Mouse (Mus musculus) monocyte, adult 5-6 weeks (primary cell): ENCODE results near the gene Tln1. TPM values are rescaled to one million over a fixed set of nuclear protein-coding genes. Genes with fewer than 3 reads are reported as not detected.
"Not testable (repeated sequence)": the region's sequence is repeated elsewhere in the genome, so short reads cannot be mapped to it uniquely, and the experiment has no call there.

ENCODE experiments used
- ATAC-seq: fragments of 153-309, 156-312 bp; replicated peaks from 2 replicates; pipeline ENCODE4 v1.8.0; 2017; ENCODE audit warnings: mild to moderate bottlenecking; ENCODE audit not compliant: low TSS enrichment, insufficient number of reproducible peaks, severe bottlenecking, poor library complexity, low FRiP score
- total RNA-seq: library from RNA; stranded (forward); fragments of 200-1000, 200-491, 200-594 nt; gene quantifications from 3 replicates; pipeline ENCODE4 v1.2.3, GENCODE M21; 2017

Gene Tln1
- total RNA-seq, 1 experiment from 2014 or later = 816 TPM

DNA sequence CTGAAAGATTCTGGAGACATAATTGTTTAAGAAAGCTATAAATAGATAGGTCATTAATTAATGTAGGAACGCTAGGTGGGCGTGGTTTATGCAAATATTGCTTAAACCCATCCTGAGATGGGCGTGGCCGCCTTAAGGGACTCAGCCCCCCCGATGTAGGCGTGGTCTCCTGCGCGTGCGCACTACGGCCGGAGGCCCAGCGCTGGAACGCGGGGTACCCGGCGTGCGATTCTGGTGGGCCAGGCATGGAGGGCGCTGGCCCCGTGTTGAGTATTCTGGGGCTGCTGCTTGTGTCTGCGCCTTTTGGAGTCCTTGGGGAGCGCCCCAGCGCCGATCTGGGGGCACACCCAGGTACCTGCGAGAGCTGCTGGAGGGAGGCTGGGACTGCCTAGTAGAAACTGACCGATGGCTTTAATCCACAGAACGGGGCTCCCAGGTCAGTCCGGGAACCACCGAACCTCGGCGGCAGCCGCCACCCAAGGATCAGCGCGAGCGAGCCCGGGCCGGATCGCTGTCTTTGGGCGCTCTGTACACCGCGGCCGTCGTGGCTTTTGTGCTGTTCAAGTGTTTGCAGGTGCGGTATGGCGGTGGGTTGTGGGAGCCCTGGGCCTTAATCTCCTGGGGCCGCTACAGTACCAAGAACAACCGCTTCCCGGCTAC, 69.2 kb downstream of the Tln1 start:
- ATAC-seq = peak; percentile 52

DNA sequence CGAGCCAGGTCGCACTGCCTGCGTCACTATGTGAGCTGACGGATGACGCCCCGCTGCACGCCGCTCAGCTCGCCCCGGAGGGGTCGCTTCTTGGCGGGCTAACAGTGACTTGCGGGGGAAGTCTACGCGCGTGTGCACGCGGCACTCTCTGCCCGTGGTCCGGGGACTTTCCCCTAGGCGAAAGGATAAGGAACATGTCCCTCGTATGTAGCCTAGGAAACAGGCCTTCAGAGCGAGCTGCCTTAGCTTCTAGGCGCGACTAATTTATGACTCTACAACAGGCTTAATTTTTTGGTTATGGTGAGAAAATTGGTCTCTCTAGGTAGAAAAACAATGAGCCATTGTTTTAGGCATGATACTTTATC, 69.7 kb downstream of the Tln1 start, which contains the start of gene Ccdc107:
Gene Ccdc107 (plus strand): TSS at position 80 of the 365 bp plus-strand sequence.
- peak; percentile 91 for ATAC-seq

DNA sequence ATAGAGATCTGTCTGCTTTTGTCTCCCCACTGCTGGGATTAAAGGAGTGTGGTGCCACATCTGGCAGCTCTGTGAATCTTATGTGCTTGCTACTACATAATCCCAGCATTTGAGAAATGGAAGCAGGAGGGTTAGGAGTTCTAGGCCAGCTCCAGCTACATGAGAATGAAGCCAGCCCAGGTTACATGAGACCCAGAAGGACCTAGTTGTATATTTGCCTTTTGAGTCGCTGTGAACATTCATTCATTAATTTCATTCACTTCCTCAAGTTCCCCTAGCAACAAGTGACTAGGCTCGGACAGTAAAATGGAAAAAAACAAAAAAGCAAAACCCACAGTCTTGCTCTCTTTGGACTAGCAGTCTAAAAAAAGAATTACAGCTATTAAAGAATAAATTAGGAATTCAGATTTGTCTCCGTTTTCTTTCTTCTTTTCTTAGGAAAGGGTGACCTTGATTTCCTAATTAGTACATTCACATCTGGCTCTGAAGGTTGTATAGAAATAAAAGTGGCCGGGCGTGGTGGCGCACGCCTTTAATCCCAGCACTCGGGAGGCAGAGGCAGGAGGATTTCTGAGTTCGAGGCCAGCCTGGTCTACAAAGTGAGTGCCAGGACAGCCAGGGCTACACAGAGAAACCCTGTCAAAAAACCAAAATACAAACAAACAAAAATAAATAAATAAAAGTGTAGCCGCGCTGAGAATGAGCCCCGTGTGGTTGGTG, 70.2 kb downstream of the Tln1 start:
- ATAC-seq = 0 out of 2 replicates have a peak, but pooled peaks have one; percentile 11

DNA sequence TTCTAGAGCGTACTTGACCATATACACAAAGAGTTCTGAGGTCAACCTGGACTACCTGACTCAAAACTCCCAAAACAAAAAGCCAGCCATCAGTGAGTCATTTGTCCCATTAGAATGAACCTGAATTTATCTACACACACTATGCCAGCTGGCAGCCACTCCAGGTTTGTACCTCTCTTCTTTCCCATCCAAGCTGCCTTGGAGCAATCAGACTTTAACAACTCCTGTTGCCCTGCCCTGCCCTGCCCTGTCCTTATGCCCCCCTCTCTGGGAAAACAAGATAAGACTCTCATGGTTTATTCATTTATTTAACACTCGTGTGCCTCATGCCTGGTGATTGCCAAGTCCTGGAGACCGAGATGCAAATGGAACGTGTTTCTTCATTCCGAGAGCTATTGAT, 71.7 kb downstream of the Tln1 start:
- no peak for ATAC-seq

DNA sequence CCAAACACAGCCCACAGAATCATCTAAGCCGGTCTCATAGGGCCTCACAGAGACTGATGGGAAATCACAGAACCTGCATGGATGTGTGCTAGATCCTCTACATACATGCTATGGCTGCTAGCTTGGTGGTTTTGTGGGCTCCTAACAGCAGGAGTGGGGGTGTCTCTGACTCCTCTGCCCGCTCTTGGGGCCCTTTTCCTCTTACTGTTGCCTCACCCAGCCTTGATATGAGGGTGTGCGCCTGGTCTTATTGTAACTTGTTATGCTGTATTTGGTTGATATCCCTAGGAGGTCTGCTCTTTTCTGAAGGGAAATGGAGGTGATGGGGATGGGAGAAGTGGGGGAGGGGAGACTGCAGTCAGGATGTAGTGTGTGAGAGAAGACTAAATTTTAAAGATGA, 72.9 kb downstream of the Tln1 start:
- ATAC-seq = no peak

DNA sequence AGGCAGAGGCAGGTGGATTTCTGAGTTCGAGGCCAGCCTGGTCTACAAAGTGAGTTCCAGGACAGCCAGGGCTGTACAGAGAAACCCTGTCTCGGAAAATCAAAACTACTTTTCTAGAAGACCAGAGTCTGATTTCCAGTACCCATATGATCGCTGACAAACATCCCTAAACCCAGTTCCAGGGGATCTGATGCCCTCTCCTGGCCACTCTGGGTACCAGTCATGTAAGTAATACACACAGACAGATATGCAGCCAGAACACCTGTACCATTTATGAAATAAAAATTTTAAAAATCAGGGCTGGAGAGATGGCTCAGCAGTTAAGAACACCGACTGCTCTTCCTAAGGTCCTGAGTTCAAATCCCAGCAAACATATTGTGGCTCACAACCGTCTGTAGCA, 76.8 kb downstream of the Tln1 start:
- ATAC-seq = not testable (repeated sequence)

DNA sequence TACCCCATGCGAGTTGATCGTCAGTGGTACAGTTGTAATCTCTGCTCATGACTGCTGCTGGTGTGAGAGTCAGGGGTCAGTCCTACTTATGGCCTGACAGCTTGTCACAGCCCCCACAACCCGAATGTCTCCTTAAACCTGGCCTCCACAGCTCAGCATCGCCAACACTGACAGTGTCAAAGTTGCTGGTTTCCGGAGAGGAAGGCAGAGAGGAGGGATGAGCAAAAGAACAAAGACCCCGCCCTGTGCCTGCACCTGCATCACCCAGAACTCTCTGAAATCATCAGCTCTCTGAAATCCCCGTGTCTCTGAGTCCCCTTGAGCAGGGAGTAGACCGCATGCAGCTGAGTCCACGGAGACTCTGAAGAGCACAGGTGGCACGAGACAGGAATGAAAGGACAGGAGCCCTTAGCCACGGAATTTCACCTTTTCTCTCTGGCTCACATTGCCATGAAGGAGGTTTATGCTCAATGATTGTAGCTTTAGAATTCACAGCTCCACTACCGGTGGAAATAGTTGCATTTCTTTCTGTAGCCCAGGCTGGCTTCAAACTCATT, 78.9 kb downstream of the Tln1 start, which contains the start of gene Sit1:
Gene Sit1 (minus strand): TSS at position 200 of the 557 bp plus-strand sequence.
- ATAC-seq = no peak

DNA sequence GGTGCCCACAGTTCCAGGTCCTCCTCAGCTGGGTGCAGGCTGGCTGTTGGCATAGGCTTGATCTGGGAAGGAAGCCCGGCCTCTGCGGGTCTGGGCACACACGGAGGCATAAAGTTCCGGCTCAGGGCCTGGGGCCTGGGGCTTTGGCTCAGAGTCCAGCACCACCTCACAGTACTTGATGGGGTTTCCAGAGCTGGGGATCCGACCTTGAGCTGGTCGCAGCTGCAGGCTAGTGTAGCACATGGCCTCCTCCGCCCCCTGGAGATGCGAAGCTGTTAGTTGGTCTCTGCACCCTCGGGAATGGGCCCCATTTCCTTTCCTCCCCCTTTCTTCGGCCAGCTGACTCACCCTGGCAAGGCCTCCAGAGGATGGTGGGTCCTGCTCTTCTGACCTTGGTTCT, 79.9 kb downstream of the Tln1 start:
- ATAC-seq = no peak

DNA sequence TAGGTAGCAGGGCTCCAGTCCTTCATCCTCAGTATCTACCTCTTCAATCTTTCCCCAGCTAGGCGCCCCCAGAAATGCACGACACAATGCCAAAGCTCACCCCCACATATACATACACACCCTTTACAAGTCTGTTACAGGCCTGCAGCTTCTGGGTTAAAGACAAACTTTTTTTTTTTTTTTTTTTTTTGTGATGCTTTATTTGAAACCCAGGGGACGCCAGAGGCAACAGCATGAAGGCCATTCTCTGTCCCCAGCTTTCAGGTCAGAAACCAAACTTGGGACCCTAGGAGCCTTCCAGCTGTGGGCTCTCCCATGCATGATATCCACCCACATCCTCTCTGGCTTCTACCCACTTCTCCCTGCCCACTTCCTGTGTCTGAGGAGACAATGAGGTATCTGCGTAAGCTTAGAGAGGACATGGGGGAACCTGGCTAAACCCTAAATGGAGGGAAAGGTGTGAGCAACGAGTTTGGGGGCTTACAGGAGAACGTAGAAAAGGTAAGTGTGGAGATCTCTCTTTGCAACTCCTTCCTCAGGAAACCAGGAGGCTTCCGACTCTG, 80.5 kb downstream of the Tln1 start:
- ATAC-seq = no peak

Other genes starting within 250 kb of the Tln1 start
- 0.43 to 7.6 TPM in 2 of 3 replicates, not detected in the other for gene Rusc2, start 180.7 kb downstream of the Tln1 start, total RNA-seq
- 1.1 to 2.8 TPM in 2 of 3 replicates, not detected in the other for gene Fam166b, start 133.6 kb downstream of the Tln1 start, total RNA-seq
- 12.8 to 21.7 TPM (median 12.9 TPM) in 3 replicates for gene Tesk1, start 120.8 kb downstream of the Tln1 start, total RNA-seq
- 76.6 to 146 TPM (median 108 TPM) in 3 replicates for gene Cd72, start 108.1 kb downstream of the Tln1 start, total RNA-seq
- 0.49 to 5.0 TPM (median 0.64 TPM) in 3 replicates for gene Sit1, start 79.0 kb downstream of the Tln1 start, total RNA-seq
- gene Ccdc107, start 69.8 kb downstream of the Tln1 start, total RNA-seq = 21.2 to 29.5 TPM (median 29.3 TPM) in 3 replicates
- gene Arhgef39, start 63.0 kb downstream of the Tln1 start, total RNA-seq = 0.97 to 3.4 TPM (median 2.1 TPM) in 3 replicates
- 0.75 to 1.7 TPM (median 1.0 TPM) in 3 replicates for gene Car9, start 55.7 kb downstream of the Tln1 start, total RNA-seq
- 4.7 TPM in 1 of 3 replicates, not detected in the others for gene Tpm2, start 38.9 kb downstream of the Tln1 start, total RNA-seq
- gene Creb3, start 359 bp downstream of the Tln1 start, total RNA-seq = 80.3 to 165 TPM (median 108 TPM) in 3 replicates
- gene Rgp1, start 16.0 kb upstream of the Tln1 start, total RNA-seq = 17.8 to 28.6 TPM (median 28.5 TPM) in 3 replicates
- 9.3 to 22.3 TPM (median 9.7 TPM) in 3 replicates for gene Gba2, start 16.2 kb upstream of the Tln1 start, total RNA-seq
- 0.48 TPM in 1 of 3 replicates, not detected in the others for gene Msmp, start 21.8 kb upstream of the Tln1 start, total RNA-seq
- 0.19 to 0.38 TPM in 2 of 3 replicates, not detected in the other for gene Npr2, start 69.2 kb upstream of the Tln1 start, total RNA-seq
- not detected in 3 replicates for gene Spag8, start 90.9 kb upstream of the Tln1 start, total RNA-seq
- gene Hint2, start 93.8 kb upstream of the Tln1 start, total RNA-seq = 21.5 to 26.1 TPM (median 25.9 TPM) in 3 replicates
- gene Tmem8b, start 106.3 kb upstream of the Tln1 start, total RNA-seq = 0.19 to 0.32 TPM (median 0.19 TPM) in 3 replicates
- 0.68 to 1.0 TPM (median 0.96 TPM) in 3 replicates for gene Fam221b, start 106.5 kb upstream of the Tln1 start, total RNA-seq
- gene Olfr70, start 138.1 kb upstream of the Tln1 start, total RNA-seq = 0.53 TPM in 1 of 3 replicates, not detected in the others
- not detected in 3 replicates for gene Olfr71, start 147.6 kb upstream of the Tln1 start, total RNA-seq
- gene Hrct1, start 164.5 kb upstream of the Tln1 start, total RNA-seq = not detected in 3 replicates
- not detected in 3 replicates for gene Spaar, start 167.3 kb upstream of the Tln1 start, total RNA-seq
- gene Olfr159, start 208.3 kb upstream of the Tln1 start, total RNA-seq = not detected in 3 replicates